Mouse (Mus musculus) brain, embryonic 14.5 days (tissue): ENCODE measurements at regions not wholly inside any gene's neighbourhood (a gene's known extent, or its start where the extent isn't known, plus 50 kb on each side); places are given as distances from the start of the nearest gene placed in this dataset.

Experiments
- CTCF ChIP-seq: fragments of 200-500 bp; IDR thresholded peaks from 2 replicates; pipeline ENCODE4 v1.5.1; 2012; ENCODE audit warnings: inconsistent platforms, mild to moderate bottlenecking, moderate library complexity, borderline replicate concordance; ENCODE audit not compliant: insufficient read depth, insufficient read length; ENCODE audit errors: extremely low read depth
- POLR2A ChIP-seq: fragments of 200-500 bp; IDR thresholded peaks from 2 replicates; pipeline ENCODE4 v1.6.1; 2012; ENCODE audit warnings: mild to moderate bottlenecking, inconsistent platforms, borderline replicate concordance; ENCODE audit not compliant: poor library complexity, insufficient read depth, insufficient read length, severe bottlenecking; ENCODE audit errors: extremely low read depth

DNA sequence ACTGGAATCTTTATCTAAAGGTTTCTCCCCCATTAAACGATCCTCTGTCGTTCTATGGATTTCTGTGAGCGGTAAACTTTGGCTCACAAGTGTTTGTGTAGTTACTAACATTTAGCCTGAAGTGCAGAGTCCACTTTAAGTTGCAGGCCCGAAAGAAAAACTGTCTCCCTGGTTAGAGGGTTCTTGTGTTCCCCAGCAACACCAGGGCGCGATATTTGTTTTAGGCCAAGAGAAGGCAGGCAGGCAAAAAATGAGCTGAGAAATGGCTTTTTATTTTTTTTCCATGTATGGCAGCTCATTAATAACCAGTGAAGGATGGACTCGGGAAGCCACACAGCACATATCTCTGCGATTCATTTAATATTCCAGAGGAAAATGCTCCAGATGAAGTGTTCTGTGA lies 357.4 kb upstream of the Nfe2l3 start:
- no peak for TF ChIP-seq POLR2A
- no peak for TF ChIP-seq CTCF
